Mouse (Mus musculus): ENCODE measurements around the gene Slc35e3.

Gene Slc35e3

GRCm38 (mm10) chr10:117776281-117777102 is 30.3 kb upstream of the Slc35e3 start:
- no peak for DNase-seq

GRCm38 (mm10) chr10:117775401-117776144 is 29.4 kb upstream of the Slc35e3 start:
- no peak for DNase-seq

GRCm38 (mm10) chr10:117774817-117775120 is 28.6 kb upstream of the Slc35e3 start:
- no peak for DNase-seq

- no peak for DNase-seq
Observed at GRCm38 (mm10) chr10:117774011-117774816, 28.0 kb upstream of the Slc35e3 start.

GRCm38 (mm10) chr10:117773106-117773720 is 27.0 kb upstream of the Slc35e3 start:
- no peak for DNase-seq

- no peak for DNase-seq
Observed at GRCm38 (mm10) chr10:117772364-117773105, 26.4 kb upstream of the Slc35e3 start.

- no peak for DNase-seq
Observed at GRCm38 (mm10) chr10:117771131-117771510, 25.0 kb upstream of the Slc35e3 start.

GRCm38 (mm10) chr10:117770286-117771130 is 24.3 kb upstream of the Slc35e3 start:
- no peak for DNase-seq

GRCm38 (mm10) chr10:117769541-117770285 is 23.5 kb upstream of the Slc35e3 start:
- DNase-seq, result no peak

GRCm38 (mm10) chr10:117768141-117768440 is 21.9 kb upstream of the Slc35e3 start:
- DNase-seq, result no peak

GRCm38 (mm10) chr10:117767286-117768140 is 21.3 kb upstream of the Slc35e3 start:
- DNase-seq, result no peak

- DNase-seq, result no peak
Observed at GRCm38 (mm10) chr10:117766896-117767160, 20.7 kb upstream of the Slc35e3 start.

GRCm38 (mm10) chr10:117766111-117766895 is 20.1 kb upstream of the Slc35e3 start:
- DNase-seq, result no peak

- DNase-seq, result no peak
Observed at GRCm38 (mm10) chr10:117765116-117765894, 19.1 kb upstream of the Slc35e3 start.

GRCm38 (mm10) chr10:117764598-117764997 is 18.4 kb upstream of the Slc35e3 start:
- DNase-seq, result no peak

GRCm38 (mm10) chr10:117763588-117764190 is 17.5 kb upstream of the Slc35e3 start:
- no peak for DNase-seq

GRCm38 (mm10) chr10:117762966-117763365 is 16.8 kb upstream of the Slc35e3 start:
- no peak for DNase-seq

- DNase-seq, result no peak
Observed at GRCm38 (mm10) chr10:117762281-117762830, 16.2 kb upstream of the Slc35e3 start.
